Mouse (Mus musculus): ENCODE measurements at regions not wholly inside any gene's neighbourhood (a gene's known extent, or its start where the extent isn't known, plus 50 kb on each side); places are given as distances from the start of the nearest gene placed in this dataset.

- no peak overlapping the region for H3K4me2 ChIP-seq (ENCODE audit: low read depth, low read length)
- H3K9ac ChIP-seq (replicated peaks; ENCODE audit: low read length), result no peak overlapping the region
- H3K4me3 ChIP-seq (ENCODE audit: low read length), result no peak overlapping the region
- no peaks in the 10 kb centered on the region for H3K27me3 ChIP-seq (ENCODE audit: insufficient read depth, low read length)
- peak overlapping the region; percentile 18; the same call in 1 of the 2 replicates for H3K27ac ChIP-seq
- H3K4me1 ChIP-seq (ENCODE audit: insufficient read depth, low read length), result no peaks in the 10 kb centered on the region
- no peak for TF ChIP-seq CTCF (IDR thresholded peaks at IDR 0.05; ENCODE audit: low read depth)
- DNase-seq (ENCODE audit: low spot score) (peak; percentile 61), ATAC-seq (no peak)
- H3K9me3 ChIP-seq (ENCODE audit: low read length), result no peaks in the 10 kb centered on the region
- 65% methylated on average over 10 of the region's 10 CpGs for WGBS
- no peaks in the 10 kb centered on the region for H3K36me3 ChIP-seq (ENCODE audit: insufficient read depth, low read length)
Observed at GRCm38 (mm10) chr15:86763581-86764375, 549.5 kb downstream of the Tbc1d22a start.

GRCm38 (mm10) chr15:86767623-86768022 is 553.4 kb downstream of the Tbc1d22a start:
- 69% methylated on average over 2 of the region's 2 CpGs for WGBS
- DNase-seq (ENCODE audit: low spot score), result no peak
- H3K9me3 ChIP-seq (ENCODE audit: low read length), result no peaks in the 10 kb centered on the region
- H3K4me2 ChIP-seq (ENCODE audit: low read depth, low read length), result no peak overlapping the region
- H3K4me1 ChIP-seq (ENCODE audit: insufficient read depth, low read length), result no peaks in the 10 kb centered on the region
- H3K36me3 ChIP-seq (ENCODE audit: insufficient read depth, low read length), result no peaks in the 10 kb centered on the region
- no peak overlapping the region for H3K4me3 ChIP-seq (ENCODE audit: low read length)
- no peaks in the 10 kb centered on the region for H3K27me3 ChIP-seq (ENCODE audit: insufficient read depth, low read length)
- no peak for ATAC-seq
- H3K27ac ChIP-seq, result no peak overlapping the region
- no peak overlapping the region for H3K9ac ChIP-seq (replicated peaks; ENCODE audit: low read length)
- TF ChIP-seq CTCF (IDR thresholded peaks at IDR 0.05; ENCODE audit: low read depth), result no peak

- TF ChIP-seq CTCF (IDR thresholded peaks at IDR 0.05; ENCODE audit: low read depth), result no peak
- Histone ChIP-seq H3K4me2 (ENCODE audit: low read depth, low read length) (no peak overlapping the region), H3K36me3 (ENCODE audit: insufficient read depth, low read length) (no peaks in the 10 kb centered on the region), H3K27ac (no peak overlapping the region), H3K4me1 (ENCODE audit: insufficient read depth, low read length) (no peaks in the 10 kb centered on the region), H3K27me3 (ENCODE audit: insufficient read depth, low read length) (no peaks in the 10 kb centered on the region), H3K9ac (replicated peaks; ENCODE audit: low read length) (no peak overlapping the region), H3K9me3 (ENCODE audit: low read length) (no peaks in the 10 kb centered on the region), H3K4me3 (ENCODE audit: low read length) (no peak overlapping the region)
- ATAC-seq, result no peak
- no peak for DNase-seq (ENCODE audit: low spot score)
- 73% methylated on average over 7 of the region's 7 CpGs for WGBS
Observed at GRCm38 (mm10) chr15:86773041-86773440, 558.8 kb downstream of the Tbc1d22a start.

- Histone ChIP-seq H3K4me1 (ENCODE audit: insufficient read depth, low read length) (no peaks in the 10 kb centered on the region), H3K9ac (replicated peaks; ENCODE audit: low read length) (no peak overlapping the region), H3K9me3 (ENCODE audit: low read length) (no peaks in the 10 kb centered on the region), H3K36me3 (ENCODE audit: insufficient read depth, low read length) (no peaks in the 10 kb centered on the region), H3K27ac (no peak overlapping the region), H3K27me3 (ENCODE audit: insufficient read depth, low read length) (no peaks in the 10 kb centered on the region), H3K4me3 (ENCODE audit: low read length) (no peak overlapping the region), H3K4me2 (ENCODE audit: low read depth, low read length) (no peak overlapping the region)
- no peak for TF ChIP-seq CTCF (IDR thresholded peaks at IDR 0.05; ENCODE audit: low read depth)
- 70% methylated on average over 11 of the region's 11 CpGs for WGBS
- DNase-seq (ENCODE audit: low spot score) (no peak), ATAC-seq (no peak)
Observed at GRCm38 (mm10) chr15:86777998-86778397, 563.7 kb downstream of the Tbc1d22a start.

- H3K27ac ChIP-seq, result no peak overlapping the region
- ATAC-seq, result no peak
- no peaks in the 10 kb centered on the region for H3K36me3 ChIP-seq (ENCODE audit: insufficient read depth, low read length)
- H3K9me3 ChIP-seq (ENCODE audit: low read length), result no peaks in the 10 kb centered on the region
- no peaks in the 10 kb centered on the region for H3K4me1 ChIP-seq (ENCODE audit: insufficient read depth, low read length)
- no peak overlapping the region for H3K4me3 ChIP-seq (ENCODE audit: low read length)
- no peak overlapping the region for H3K9ac ChIP-seq (replicated peaks; ENCODE audit: low read length)
- no peak for DNase-seq (ENCODE audit: low spot score)
- no peak for TF ChIP-seq CTCF (IDR thresholded peaks at IDR 0.05; ENCODE audit: low read depth)
- H3K27me3 ChIP-seq (ENCODE audit: insufficient read depth, low read length), result no peaks in the 10 kb centered on the region
- 90% methylated on average over 11 of the region's 11 CpGs for WGBS
- no peak overlapping the region for H3K4me2 ChIP-seq (ENCODE audit: low read depth, low read length)
Observed at GRCm38 (mm10) chr15:86781160-86781559, 566.9 kb downstream of the Tbc1d22a start.

- ATAC-seq, result 0 out of 2 replicates have a peak, but pooled peaks have one; percentile 10
Observed at GRCm38 (mm10) chr15:86794716-86795115, 580.5 kb downstream of the Tbc1d22a start.

More at GRCm38 (mm10) chr15:86794716-86795115, 580.5 kb downstream of the Tbc1d22a start:
- Histone ChIP-seq H3K9ac (replicated peaks; ENCODE audit: low read length) (no peak overlapping the region), H3K36me3 (ENCODE audit: insufficient read depth, low read length) (no peaks in the 10 kb centered on the region), H3K27ac (no peak overlapping the region), H3K27me3 (ENCODE audit: insufficient read depth, low read length) (no peaks in the 10 kb centered on the region), H3K9me3 (ENCODE audit: low read length) (no peaks in the 10 kb centered on the region), H3K4me1 (ENCODE audit: insufficient read depth, low read length) (no peaks in the 10 kb centered on the region), H3K4me2 (ENCODE audit: low read depth, low read length) (no peak overlapping the region), H3K4me3 (ENCODE audit: low read length) (no peak overlapping the region)
- TF ChIP-seq CTCF (IDR thresholded peaks at IDR 0.05; ENCODE audit: low read depth), result no peak
- DNase-seq (ENCODE audit: low spot score), result peak; percentile 43
- WGBS, result 42% methylated on average over 3 of the region's 3 CpGs
